Mouse (Mus musculus) urinary bladder, adult 18-20 months (tissue): ENCODE measurements around the gene Trim29.

ENCODE experiments used
- DNase-seq, 2 experiments: peaks; one replicate each; pipeline ENCODE4 v3.0.0; 2022; ENCODE audit warnings: low spot score in 2 of 2, mixed read lengths in 2 of 2

Trim29 gene

DNA sequence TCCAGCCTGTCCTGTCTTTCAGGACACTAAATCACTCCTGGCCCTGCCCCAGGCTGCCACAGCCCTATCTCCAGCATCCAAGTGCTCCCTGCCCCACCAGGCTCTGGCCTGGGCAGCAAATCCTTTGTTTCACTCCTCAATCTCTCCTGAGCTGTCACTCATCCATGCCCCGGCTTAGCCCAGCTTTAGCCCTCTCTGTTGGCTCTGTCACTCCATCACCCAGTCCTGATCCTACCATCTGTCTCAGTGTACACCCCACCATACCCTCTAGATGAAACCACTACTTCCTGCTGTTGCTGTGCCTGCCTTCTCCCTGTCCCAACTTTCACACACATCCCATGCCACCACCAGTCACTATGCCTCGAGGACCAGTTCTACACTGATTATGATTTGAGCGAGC, 73.8 kb downstream of the Trim29 start:
- DNase-seq = no peak
